ENCODE assay signal across 23 mouse cellular contexts in the genomic region with DNA sequence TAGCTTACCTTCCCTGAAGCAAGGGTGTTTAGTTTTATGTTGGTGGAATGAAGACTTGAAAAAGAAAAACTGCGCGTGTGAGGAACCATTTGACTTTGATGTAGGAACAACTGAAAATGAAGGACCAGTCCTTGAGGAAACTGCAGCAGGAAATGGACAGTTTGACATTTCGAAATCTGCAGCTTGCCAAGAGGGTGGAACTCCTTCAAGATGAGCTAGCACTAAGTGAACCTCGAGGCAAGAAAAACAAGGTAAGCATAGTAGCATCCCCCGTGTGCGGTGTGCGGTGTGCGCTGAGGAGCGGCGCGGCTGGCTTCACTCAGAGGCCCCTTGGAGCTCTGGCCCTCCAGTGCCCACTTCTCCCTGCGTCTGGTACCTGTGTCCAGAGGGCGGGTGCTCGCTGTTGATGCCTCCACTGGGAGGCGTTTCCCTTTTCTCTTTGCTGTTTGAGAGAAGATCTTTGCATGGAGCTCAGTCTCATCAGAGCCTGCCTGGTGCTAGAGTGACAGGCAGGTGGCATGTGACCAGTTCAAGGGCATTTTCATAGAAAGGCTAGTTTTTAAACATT. TPM values are rescaled to one million over a fixed set of nuclear protein-coding genes. Genes with fewer than 3 reads are reported as not detected.
DNase-seq lines count a peak whose midpoint lies in the region; ATAC-seq and TF ChIP-seq lines count a peak whose summit lies in the region.
"Had no signal": no experiment of that assay in that cellular context is flagged by ENCODE, and none has a peak within 500 bp of the region (broad histone marks: within the 10 kb centered on the region; RNA-seq: fewer than 3 reads in every experiment).

No protein-coding gene starts in this region.

- peak; percentile 74 for ATAC-seq in granulocyte monocyte progenitor cell, adult 5-6 weeks (replicated peaks; ENCODE audit: poor library complexity, severe bottlenecking)
- ATAC-seq: activated CD4-positive, CD25-positive, alpha-beta regulatory T cell, adult 4 months; forebrain, embryonic 14.5 days; inflammation-experienced regulatory T-cells, adult 6 months had no signal

- H3K36me3 ChIP-seq in heart, adult 2 months (ENCODE audit: control insufficient read depth, insufficient read depth, low read length), result no peaks in the 10 kb centered on the region

- H3K79me2 ChIP-seq in heart, adult 2 months (replicated peaks; ENCODE audit: control insufficient read depth, insufficient read depth, low read length), result no peaks in the 10 kb centered on the region

- no peak for TF ChIP-seq CTCF in heart, adult 2 months (IDR thresholded peaks at IDR 0.05)

- intact Hi-C loops in heart, adult 2 months (cut with DNase I), result no loop called here

- TF ChIP-seq POLR2A in heart, adult 2 months (IDR thresholded peaks at IDR 0.05; ENCODE audit: insufficient read depth, low read depth, low read length), result no peak

- 78% methylated on average over 15 of the region's 15 CpGs for WGBS in heart, adult 2 months

- no peaks in the 10 kb centered on the region for H3K4me1 ChIP-seq in heart, adult 2 months (ENCODE audit: control insufficient read depth, insufficient read depth, low read length)
- H3K4me1 ChIP-seq: embryonic facial prominence, embryonic 15.5 days had no signal

- no peak overlapping the region for H3K27ac ChIP-seq in heart, adult 2 months
- H3K27ac ChIP-seq: embryonic facial prominence, embryonic 15.5 days; forebrain, embryonic 10.5 days; hindbrain, embryonic 10.5 days; hindbrain, embryonic 15.5 days had no signal

- H3K4me3 ChIP-seq in heart, adult 2 months, result no peak overlapping the region
- H3K4me3 ChIP-seq: embryonic facial prominence, embryonic 15.5 days; erythroblast, embryonic 14.5 days; forebrain, embryonic 10.5 days; heart, embryonic 12.5 days; hindbrain, embryonic 10.5 days; hindbrain, embryonic 15.5 days had no signal

- peak; percentile 89 for DNase-seq in heart, adult 11 months
- DNase-seq in heart, adult 2 months, result no peak
- peak; percentile 29 for DNase-seq in 416B (ENCODE audit: low read depth)
- peak; percentile 30 for DNase-seq in ZHBTc4 (ENCODE audit: low read depth, low spot score)
- DNase-seq in gastrocnemius, adult 18-20 months (ENCODE audit: low spot score), result no peak
- no peak for DNase-seq in thymus, postnatal 14 days
- no peak for DNase-seq in kidney, postnatal 36 days
- DNase-seq: adrenal gland, adult 8-10 months; cerebellum, adult 2 months; cerebellum, postnatal 10 days; embryo, embryonic 11 days; gastrocnemius, postnatal 36 days; kidney, adult 18-20 months had no signal

- H3K9ac ChIP-seq in heart, adult 2 months (ENCODE audit: low read depth, low read length), result no peak overlapping the region
- H3K9ac ChIP-seq: embryonic facial prominence, embryonic 15.5 days; heart, embryonic 12.5 days; hindbrain, embryonic 15.5 days had no signal

- no peaks in the 10 kb centered on the region for H3K27me3 ChIP-seq in heart, adult 2 months (ENCODE audit: control insufficient read depth, insufficient read depth, low read length)
- H3K27me3 ChIP-seq: embryonic facial prominence, embryonic 15.5 days; heart, embryonic 12.5 days; hindbrain, embryonic 15.5 days had no signal

- no peak for TF ChIP-seq EP300 in heart, adult 2 months (IDR thresholded peaks at IDR 0.05; ENCODE audit: insufficient read depth, low read depth, low read length)

RNA-seq across cellular contexts. Expression of a gene that starts 15.4 kb away (rescaled TPM):
- total RNA-seq in heart, adult 2 months (2021), result 1 to 10 TPM; 8.8 to 9.9 TPM
- polyA plus RNA-seq in heart, adult 2 months (2012; rRNA removed), result 9.2 and 14.1 TPM in 2 replicates
- 56.3 and 72.2 TPM in 2 replicates for total RNA-seq in granulocyte monocyte progenitor cell, adult 5-6 weeks (2014; fragmentation: Nextera tagmentation)
- 58.0 and 81.3 TPM in 2 replicates for total RNA-seq in granulocyte monocyte progenitor cell, adult 5-6 weeks (2017)
- 1 to 10 TPM; 6.2 TPM for total RNA-seq in gastrocnemius, adult 18-20 months (2021)

RNA-seq across cellular contexts. Expression of a gene that starts 52.2 kb away (rescaled TPM):
- 10 to 100 TPM; 18.9 to 21.8 TPM for total RNA-seq in heart, adult 2 months (2021)
- polyA plus RNA-seq in heart, adult 2 months (2012; rRNA removed), result 9.4 and 16.8 TPM in 2 replicates
- total RNA-seq in granulocyte monocyte progenitor cell, adult 5-6 weeks (2014; fragmentation: Nextera tagmentation), result 0.51 TPM in 1 of 2 replicates, not detected in the other
- not detected in 2 replicates for total RNA-seq in granulocyte monocyte progenitor cell, adult 5-6 weeks (2017)
- total RNA-seq in gastrocnemius, adult 18-20 months (2021), result 1 to 10 TPM; 5.1 to 6.2 TPM
- polyA plus RNA-seq: erythroblast, embryonic 14.5 days had no signal

Comparison
In these comparisons a context has a peak if more than half of its experiments do, and no peak if none do; other contexts are left out.
1. DNase-seq: peak in heart, adult 11 months (single experiment), 416B (single experiment) and ZHBTc4 (single experiment); none in heart, adult 2 months (0 of 2), gastrocnemius, adult 18-20 months (single experiment), thymus, postnatal 14 days (single experiment) and kidney, postnatal 36 days (0 of 2).
2. RNA of a gene that starts 15.4 kb away (total RNA-seq): 56.3 to 81.3 TPM in granulocyte monocyte progenitor cell, adult 5-6 weeks; 8.8 to 9.9 TPM in heart, adult 2 months and 6.2 TPM in gastrocnemius, adult 18-20 months; every median in the first group is over 4 times any median in the second.
3. RNA of a gene that starts 52.2 kb away (total RNA-seq): 18.9 to 21.8 TPM in heart, adult 2 months and 5.1 to 6.2 TPM in gastrocnemius, adult 18-20 months; 0.51 TPM in granulocyte monocyte progenitor cell, adult 5-6 weeks; every median in the first group is over 4 times any median in the second.